Mouse (Mus musculus): ENCODE data around the gene Uvrag. TPM values are rescaled to one million over a fixed set of nuclear protein-coding genes. Genes with fewer than 3 reads are reported as not detected.

Uvrag gene
- polyA plus RNA-seq, 1 experiment from 2014 or later = 14.5 TPM

GRCm38 (mm10) chr7:99033314-99033713 is 107.6 kb downstream of the Uvrag start:
- DNase-seq (ENCODE audit: low spot score) = no peak
- Histone ChIP-seq H3K4me1 (replicated peaks; ENCODE audit: control insufficient read depth, insufficient read depth, low read length) (no peaks in the 10 kb centered on the region), H3K36me3 (ENCODE audit: control insufficient read depth, insufficient read depth, low read length) (no peaks in the 10 kb centered on the region), H3K4me2 (no peak overlapping the region), H3K9me3 (ENCODE audit: control insufficient read depth, low read length) (no peaks in the 10 kb centered on the region), H3K27me3 (replicated peaks; ENCODE audit: control insufficient read depth, insufficient read depth, low read length) (no peaks in the 10 kb centered on the region), H3K9ac (ENCODE audit: low read depth, low read length) (no peak overlapping the region), H3K4me3 (ENCODE audit: low read depth, low read length) (no peak overlapping the region), H3K27ac (ENCODE audit: low read depth, low read length) (no peak overlapping the region)
- 95% methylated on average over 3 of the region's 3 CpGs for WGBS
- ATAC-seq (replicated peaks; ENCODE audit: low FRiP score) = no peak

GRCm38 (mm10) chr7:99032051-99032450 is 108.9 kb downstream of the Uvrag start:
- Histone ChIP-seq H3K27ac (ENCODE audit: low read depth, low read length) (no peak overlapping the region), H3K9me3 (ENCODE audit: control insufficient read depth, low read length) (no peaks in the 10 kb centered on the region), H3K4me3 (ENCODE audit: low read depth, low read length) (no peak overlapping the region), H3K36me3 (ENCODE audit: control insufficient read depth, insufficient read depth, low read length) (no peaks in the 10 kb centered on the region), H3K4me2 (no peak overlapping the region), H3K27me3 (replicated peaks; ENCODE audit: control insufficient read depth, insufficient read depth, low read length) (no peaks in the 10 kb centered on the region), H3K4me1 (replicated peaks; ENCODE audit: control insufficient read depth, insufficient read depth, low read length) (no peaks in the 10 kb centered on the region), H3K9ac (ENCODE audit: low read depth, low read length) (no peak overlapping the region)
- DNase-seq (ENCODE audit: low spot score) (no peak), ATAC-seq (replicated peaks; ENCODE audit: low FRiP score) (no peak)
- WGBS = 91% methylated on average over 8 of the region's 8 CpGs

- no peak overlapping the region for H3K9ac ChIP-seq (ENCODE audit: low read depth, low read length)
- no peak overlapping the region for H3K4me3 ChIP-seq (ENCODE audit: low read depth, low read length)
- WGBS = 84% methylated on average over 7 of the region's 7 CpGs
- no peaks in the 10 kb centered on the region for H3K4me1 ChIP-seq (replicated peaks; ENCODE audit: control insufficient read depth, insufficient read depth, low read length)
- ATAC-seq (replicated peaks; ENCODE audit: low FRiP score) (no peak), DNase-seq (ENCODE audit: low spot score) (no peak)
- no peak overlapping the region for H3K4me2 ChIP-seq
- H3K27ac ChIP-seq (ENCODE audit: low read depth, low read length) = no peak overlapping the region
- no peaks in the 10 kb centered on the region for H3K36me3 ChIP-seq (ENCODE audit: control insufficient read depth, insufficient read depth, low read length)
- no peaks in the 10 kb centered on the region for H3K27me3 ChIP-seq (replicated peaks; ENCODE audit: control insufficient read depth, insufficient read depth, low read length)
- no peaks in the 10 kb centered on the region for H3K9me3 ChIP-seq (ENCODE audit: control insufficient read depth, low read length)
Measured at GRCm38 (mm10) chr7:99028108-99028507, 112.8 kb downstream of the Uvrag start.

- ATAC-seq (replicated peaks; ENCODE audit: low FRiP score) (no peak), DNase-seq (ENCODE audit: low spot score) (no peak)
- H3K4me1 ChIP-seq (replicated peaks; ENCODE audit: control insufficient read depth, insufficient read depth, low read length) = no peaks in the 10 kb centered on the region
- no peak overlapping the region for H3K27ac ChIP-seq (ENCODE audit: low read depth, low read length)
- no peaks in the 10 kb centered on the region for H3K36me3 ChIP-seq (ENCODE audit: control insufficient read depth, insufficient read depth, low read length)
- WGBS = 70% methylated on average over 5 of the region's 5 CpGs
- no peak overlapping the region for H3K4me2 ChIP-seq
- no peak overlapping the region for H3K4me3 ChIP-seq (ENCODE audit: low read depth, low read length)
- H3K27me3 ChIP-seq (replicated peaks; ENCODE audit: control insufficient read depth, insufficient read depth, low read length) = no peaks in the 10 kb centered on the region
- no peaks in the 10 kb centered on the region for H3K9me3 ChIP-seq (ENCODE audit: control insufficient read depth, low read length)
- no peak overlapping the region for H3K9ac ChIP-seq (ENCODE audit: low read depth, low read length)
Measured at GRCm38 (mm10) chr7:99027185-99027584, 113.8 kb downstream of the Uvrag start.

- Histone ChIP-seq H3K27ac (ENCODE audit: low read depth, low read length) (no peak overlapping the region), H3K4me1 (replicated peaks; ENCODE audit: control insufficient read depth, insufficient read depth, low read length) (peaks cover 7% of the 10 kb centered on the region), H3K9ac (ENCODE audit: low read depth, low read length) (no peak overlapping the region), H3K36me3 (ENCODE audit: control insufficient read depth, insufficient read depth, low read length) (no peaks in the 10 kb centered on the region), H3K27me3 (replicated peaks; ENCODE audit: control insufficient read depth, insufficient read depth, low read length) (no peaks in the 10 kb centered on the region), H3K4me3 (ENCODE audit: low read depth, low read length) (no peak overlapping the region), H3K4me2 (no peak overlapping the region), H3K9me3 (ENCODE audit: control insufficient read depth, low read length) (no peaks in the 10 kb centered on the region)
- DNase-seq (ENCODE audit: low spot score) = no peak
- 83% methylated on average over 10 of the region's 10 CpGs for WGBS
- ATAC-seq (replicated peaks; ENCODE audit: low FRiP score) = no peak
Measured at GRCm38 (mm10) chr7:99025989-99026388, 115.0 kb downstream of the Uvrag start.

- Histone ChIP-seq H3K4me2 (no peak overlapping the region), H3K4me3 (ENCODE audit: low read depth, low read length) (no peak overlapping the region), H3K27me3 (replicated peaks; ENCODE audit: control insufficient read depth, insufficient read depth, low read length) (no peaks in the 10 kb centered on the region), H3K36me3 (ENCODE audit: control insufficient read depth, insufficient read depth, low read length) (no peaks in the 10 kb centered on the region), H3K9ac (ENCODE audit: low read depth, low read length) (no peak overlapping the region), H3K4me1 (replicated peaks; ENCODE audit: control insufficient read depth, insufficient read depth, low read length) (peaks cover 11% of the 10 kb centered on the region), H3K27ac (ENCODE audit: low read depth, low read length) (no peak overlapping the region), H3K9me3 (ENCODE audit: control insufficient read depth, low read length) (no peaks in the 10 kb centered on the region)
- ATAC-seq (replicated peaks; ENCODE audit: low FRiP score) = no peak
- WGBS = 86% methylated on average over 7 of the region's 7 CpGs
- DNase-seq (ENCODE audit: low spot score) = no peak
Measured at GRCm38 (mm10) chr7:99025265-99025664, 115.7 kb downstream of the Uvrag start.

- Histone ChIP-seq H3K9me3 (ENCODE audit: control insufficient read depth, low read length) (no peaks in the 10 kb centered on the region), H3K36me3 (ENCODE audit: control insufficient read depth, insufficient read depth, low read length) (no peaks in the 10 kb centered on the region), H3K27ac (ENCODE audit: low read depth, low read length) (no peak overlapping the region), H3K4me3 (ENCODE audit: low read depth, low read length) (no peak overlapping the region), H3K9ac (ENCODE audit: low read depth, low read length) (no peak overlapping the region), H3K27me3 (replicated peaks; ENCODE audit: control insufficient read depth, insufficient read depth, low read length) (no peaks in the 10 kb centered on the region), H3K4me2 (no peak overlapping the region), H3K4me1 (replicated peaks; ENCODE audit: control insufficient read depth, insufficient read depth, low read length) (peaks cover 11% of the 10 kb centered on the region)
- 83% methylated on average over 6 of the region's 6 CpGs for WGBS
- DNase-seq (ENCODE audit: low spot score) (no peak), ATAC-seq (replicated peaks; ENCODE audit: low FRiP score) (no peak)
Measured at GRCm38 (mm10) chr7:99024791-99025190, 116.2 kb downstream of the Uvrag start.

GRCm38 (mm10) chr7:99023931-99024330 is 117.0 kb downstream of the Uvrag start:
- H3K27me3 ChIP-seq (replicated peaks; ENCODE audit: control insufficient read depth, insufficient read depth, low read length) = no peaks in the 10 kb centered on the region
- H3K4me1 ChIP-seq (replicated peaks; ENCODE audit: control insufficient read depth, insufficient read depth, low read length) = peaks cover 14% of the 10 kb centered on the region
- no peaks in the 10 kb centered on the region for H3K36me3 ChIP-seq (ENCODE audit: control insufficient read depth, insufficient read depth, low read length)
- no peak overlapping the region for H3K4me3 ChIP-seq (ENCODE audit: low read depth, low read length)
- WGBS = 88% methylated on average over 3 of the region's 3 CpGs
- ATAC-seq (replicated peaks; ENCODE audit: low FRiP score) (no peak), DNase-seq (ENCODE audit: low spot score) (no peak)
- H3K4me2 ChIP-seq = no peak overlapping the region
- H3K9ac ChIP-seq (ENCODE audit: low read depth, low read length) = no peak overlapping the region
- no peak overlapping the region for H3K27ac ChIP-seq (ENCODE audit: low read depth, low read length)
- H3K9me3 ChIP-seq (ENCODE audit: control insufficient read depth, low read length) = no peaks in the 10 kb centered on the region

GRCm38 (mm10) chr7:99021277-99021676 is 119.7 kb downstream of the Uvrag start:
- Histone ChIP-seq H3K27ac (ENCODE audit: low read depth, low read length) (no peak overlapping the region), H3K9ac (ENCODE audit: low read depth, low read length) (no peak overlapping the region), H3K4me1 (replicated peaks; ENCODE audit: control insufficient read depth, insufficient read depth, low read length) (peaks cover 14% of the 10 kb centered on the region), H3K27me3 (replicated peaks; ENCODE audit: control insufficient read depth, insufficient read depth, low read length) (no peaks in the 10 kb centered on the region), H3K4me3 (ENCODE audit: low read depth, low read length) (no peak overlapping the region), H3K9me3 (ENCODE audit: control insufficient read depth, low read length) (no peaks in the 10 kb centered on the region), H3K36me3 (ENCODE audit: control insufficient read depth, insufficient read depth, low read length) (no peaks in the 10 kb centered on the region), H3K4me2 (no peak overlapping the region)
- DNase-seq (ENCODE audit: low spot score) (no peak), ATAC-seq (replicated peaks; ENCODE audit: low FRiP score) (no peak)
- WGBS = 32% methylated on average over 4 of the region's 4 CpGs
